Mouse (Mus musculus) skeletal muscle tissue, adult 2 months (tissue): Measurements from ENCODE around the gene Srpk1.

ENCODE experiments used
- DNase-seq: peaks from one replicate; pipeline ENCODE4 v3.0.0-alpha.2; 2012; ENCODE audit warnings: low read depth, low spot score

Gene Srpk1

GRCm38 (mm10) chr17:28622300-28622759, at the start of gene Srpk1:
Gene Srpk1, minus strand, starts transcription at chr17:28622709.
- DNase-seq: peak; percentile 81

GRCm38 (mm10) chr17:28659564-28659963, 37.1 kb upstream of the Srpk1 start:
- no peak for DNase-seq

- no peak for DNase-seq
These were observed 35.4 kb upstream of the Srpk1 start for GRCm38 (mm10) chr17:28657936-28658335.

GRCm38 (mm10) chr17:28650268-28650667, 27.8 kb upstream of the Srpk1 start:
- DNase-seq: no peak

GRCm38 (mm10) chr17:28648607-28649370, 26.3 kb upstream of the Srpk1 start:
- DNase-seq: no peak

- DNase-seq: no peak
These were observed 23.7 kb upstream of the Srpk1 start for GRCm38 (mm10) chr17:28646221-28646620.

- DNase-seq: no peak
These were observed 21.6 kb upstream of the Srpk1 start for GRCm38 (mm10) chr17:28644112-28644511.

- no peak for DNase-seq
These were observed 21.2 kb upstream of the Srpk1 start for GRCm38 (mm10) chr17:28643697-28644096.

GRCm38 (mm10) chr17:28640113-28640512, 17.6 kb upstream of the Srpk1 start:
- DNase-seq: no peak

GRCm38 (mm10) chr17:28637711-28638690, 15.5 kb upstream of the Srpk1 start:
- no peak for DNase-seq

GRCm38 (mm10) chr17:28635842-28636241, 13.3 kb upstream of the Srpk1 start:
- no peak for DNase-seq

- no peak for DNase-seq
These were observed 6.6 kb upstream of the Srpk1 start for GRCm38 (mm10) chr17:28629125-28629524.

GRCm38 (mm10) chr17:28628248-28629124, 6.0 kb upstream of the Srpk1 start:
- no peak for DNase-seq

GRCm38 (mm10) chr17:28626937-28627336, 4.4 kb upstream of the Srpk1 start:
- DNase-seq: no peak

GRCm38 (mm10) chr17:28625327-28625726, 2.8 kb upstream of the Srpk1 start:
- DNase-seq: no peak

- no peak for DNase-seq
These were observed 2.3 kb upstream of the Srpk1 start for GRCm38 (mm10) chr17:28624841-28625240.

GRCm38 (mm10) chr17:28621381-28622299, 869 bp downstream of the Srpk1 start:
- DNase-seq: peak; percentile 16

- no peak for DNase-seq
These were observed 3.7 kb downstream of the Srpk1 start for GRCm38 (mm10) chr17:28618775-28619174.

GRCm38 (mm10) chr17:28618124-28618523, 4.4 kb downstream of the Srpk1 start:
- no peak for DNase-seq

GRCm38 (mm10) chr17:28617636-28618035, 4.9 kb downstream of the Srpk1 start:
- DNase-seq: no peak
